Mouse (Mus musculus): ENCODE measurements around the gene Lsm12. TPM values are rescaled to one million over a fixed set of nuclear protein-coding genes. Genes with fewer than 3 reads are reported as not detected.
A peak's percentile ranks its signal among the peaks of the same experiment; 100 is the strongest.

Gene Lsm12
- polyA plus RNA-seq (2015; fragmentation: Nextera tagmentation; extraction: Ambion mirVana): 111 and 118 TPM in 2 replicates

DNA sequence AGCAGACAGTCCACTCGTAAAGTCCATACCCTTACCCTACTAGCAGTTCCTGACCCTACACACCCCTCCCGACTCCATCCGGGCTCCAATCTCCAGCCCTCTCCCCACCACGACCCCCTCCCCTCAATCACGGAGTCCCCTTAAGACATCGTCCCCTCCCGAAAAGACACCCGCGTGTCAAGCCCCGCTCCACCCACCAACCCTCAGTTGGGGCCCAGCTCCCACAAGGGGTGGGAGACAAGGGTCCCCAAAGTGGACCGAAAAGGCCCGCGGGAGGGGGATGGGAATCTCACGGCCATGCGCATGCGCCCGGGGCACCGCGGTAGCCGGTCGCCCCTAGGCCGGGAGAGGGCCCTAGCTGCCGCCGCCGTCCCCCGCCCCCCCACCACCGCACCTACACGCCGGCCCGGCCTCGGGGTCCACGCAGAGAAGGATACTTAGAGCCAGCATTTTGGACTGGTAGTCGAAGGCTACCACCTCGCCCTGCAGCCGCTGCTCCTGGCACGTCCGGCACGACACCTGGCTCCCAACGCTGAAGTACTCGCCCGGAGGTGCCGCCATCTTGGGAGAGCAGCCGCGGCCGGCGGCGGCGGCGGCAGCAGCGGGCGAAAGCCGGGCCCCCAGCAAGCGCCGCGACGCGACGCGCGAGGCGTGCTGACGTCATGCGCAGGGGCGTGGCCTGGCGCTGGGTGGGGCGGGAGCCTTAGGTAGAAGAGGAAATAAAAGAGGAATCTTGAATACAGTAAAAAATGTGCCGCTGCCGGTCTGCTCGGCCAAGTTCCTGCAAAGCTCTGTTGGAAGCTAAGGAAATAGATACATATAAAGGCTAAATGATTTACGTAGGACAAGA is at the start of gene Lsm12:
Lsm12 (minus strand) TSS at position 651 of the 850 bp plus-strand sequence.
- peak within 1 kb of the TSS; percentile 73 for H3K4me2 ChIP-seq
- peak within 1 kb of the TSS; percentile 98 for H3K27ac ChIP-seq
- peak; percentile 85 for ATAC-seq (replicated peaks)
- H3K9ac ChIP-seq: peak within 1 kb of the TSS; percentile 95
- peaks cover 32% of the 10 kb centered on the region for H3K4me1 ChIP-seq
- no peaks in the 10 kb centered on the region for H3K27me3 ChIP-seq (replicated peaks)
- peaks cover 6% of the 10 kb centered on the region; the same call in 1 of the 2 replicates for H3K36me3 ChIP-seq (replicated peaks)
- no peaks in the 10 kb centered on the region for H3K9me3 ChIP-seq
- H3K4me3 ChIP-seq: peak within 1 kb of the TSS; percentile 86
- under 1% methylated on average over 69 of the region's 70 CpGs for WGBS

GRCm38 (mm10) chr11:102230006-102230741 is 45.1 kb upstream of the Lsm12 start, which contains the start of gene Hdac5:
TSS of gene Hdac5 (minus strand) at chr11:102230166.
- peak within 1 kb of the TSS; percentile 72 for H3K4me2 ChIP-seq
- under 1% methylated on average over 49 of the region's 49 CpGs for WGBS
- H3K4me1 ChIP-seq: peaks cover 45% of the 10 kb centered on the region
- no peaks in the 10 kb centered on the region for H3K36me3 ChIP-seq (replicated peaks)
- H3K4me3 ChIP-seq: peak within 1 kb of the TSS; percentile 80
- peak within 1 kb of the TSS; percentile 84 for H3K9ac ChIP-seq
- ATAC-seq (replicated peaks): peak; percentile 88
- H3K9me3 ChIP-seq: no peaks in the 10 kb centered on the region
- peak within 1 kb of the TSS; percentile 95 for H3K27ac ChIP-seq
- no peaks in the 10 kb centered on the region for H3K27me3 ChIP-seq (replicated peaks)

GRCm38 (mm10) chr11:102229331-102229953 is 44.3 kb upstream of the Lsm12 start:
- Histone ChIP-seq H3K4me2 (peak overlapping the region; percentile 72), H3K4me3 (peak overlapping the region; percentile 80), H3K9me3 (no peaks in the 10 kb centered on the region), H3K27me3 (replicated peaks) (no peaks in the 10 kb centered on the region), H3K9ac (peak overlapping the region; percentile 84), H3K4me1 (peaks cover 53% of the 10 kb centered on the region), H3K27ac (peak overlapping the region; percentile 95), H3K36me3 (replicated peaks) (no peaks in the 10 kb centered on the region)
- under 1% methylated on average over 34 of the region's 47 CpGs for WGBS
- peak; percentile 28 for ATAC-seq (replicated peaks)

GRCm38 (mm10) chr11:102228646-102229268 is 43.7 kb upstream of the Lsm12 start:
- H3K4me3 ChIP-seq: peak overlapping the region; percentile 80
- H3K4me2 ChIP-seq: peak overlapping the region; percentile 72
- peak overlapping the region; percentile 95 for H3K27ac ChIP-seq
- ATAC-seq (replicated peaks): no peak
- peaks cover 58% of the 10 kb centered on the region for H3K4me1 ChIP-seq
- H3K36me3 ChIP-seq (replicated peaks): no peaks in the 10 kb centered on the region
- H3K9me3 ChIP-seq: no peaks in the 10 kb centered on the region
- H3K27me3 ChIP-seq (replicated peaks): no peaks in the 10 kb centered on the region
- peak overlapping the region; percentile 84 for H3K9ac ChIP-seq
- WGBS: 7% methylated on average over 7 of the region's 7 CpGs

DNA sequence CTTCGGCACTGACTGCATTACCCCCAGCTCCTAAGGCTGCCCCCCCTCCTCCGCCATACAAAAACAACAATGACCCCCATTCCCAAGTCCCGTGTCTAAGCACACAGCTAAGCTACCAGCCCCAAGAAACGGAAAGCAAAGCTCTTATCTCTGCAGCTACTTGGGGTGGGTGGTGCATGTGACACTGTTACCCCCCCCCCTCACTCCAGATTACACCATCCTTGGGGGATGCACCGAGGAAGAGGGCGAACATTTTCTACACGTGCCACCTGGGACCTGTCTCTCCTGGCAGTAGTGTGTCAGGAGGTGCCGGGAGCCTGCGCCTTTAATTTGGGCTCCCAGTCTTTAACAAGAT is 43.1 kb upstream of the Lsm12 start:
- no peaks in the 10 kb centered on the region for H3K27me3 ChIP-seq (replicated peaks)
- WGBS: 5% methylated on average over 9 of the region's 9 CpGs
- 0 out of 2 replicates have a peak, but pooled peaks have one; percentile 2 for ATAC-seq (replicated peaks)
- no peaks in the 10 kb centered on the region for H3K9me3 ChIP-seq
- peak overlapping the region; percentile 72 for H3K4me2 ChIP-seq
- peak overlapping the region; percentile 84 for H3K9ac ChIP-seq
- peak overlapping the region; percentile 80 for H3K4me3 ChIP-seq
- no peaks in the 10 kb centered on the region for H3K36me3 ChIP-seq (replicated peaks)
- H3K27ac ChIP-seq: peak overlapping the region; percentile 95
- peaks cover 64% of the 10 kb centered on the region for H3K4me1 ChIP-seq

GRCm38 (mm10) chr11:102227270-102228190 is 42.4 kb upstream of the Lsm12 start:
- Histone ChIP-seq H3K27me3 (replicated peaks) (no peaks in the 10 kb centered on the region), H3K4me2 (peak overlapping the region; percentile 72), H3K36me3 (replicated peaks) (no peaks in the 10 kb centered on the region), H3K4me3 (peak overlapping the region; percentile 80), H3K9me3 (no peaks in the 10 kb centered on the region), H3K27ac (peak overlapping the region; percentile 95), H3K9ac (peak overlapping the region; percentile 84), H3K4me1 (peaks cover 65% of the 10 kb centered on the region)
- WGBS: 4% methylated on average over 12 of the region's 12 CpGs
- 0 out of 2 replicates have a peak, but pooled peaks have one; percentile 10 for ATAC-seq (replicated peaks)

- no peaks in the 10 kb centered on the region for H3K9me3 ChIP-seq
- no peaks in the 10 kb centered on the region for H3K27me3 ChIP-seq (replicated peaks)
- H3K4me1 ChIP-seq: peaks cover 70% of the 10 kb centered on the region
- H3K9ac ChIP-seq: no peak overlapping the region
- 55% methylated on average over 12 of the region's 12 CpGs for WGBS
- ATAC-seq (replicated peaks): no peak
- peak overlapping the region; percentile 95; the same call in 1 of the 2 replicates for H3K27ac ChIP-seq
- H3K4me2 ChIP-seq: peak overlapping the region; percentile 72
- peaks cover 3% of the 10 kb centered on the region; the same call in 1 of the 2 replicates for H3K36me3 ChIP-seq (replicated peaks)
- peak overlapping the region; percentile 80; the same call in 1 of the 2 replicates for H3K4me3 ChIP-seq
Measured at GRCm38 (mm10) chr11:102226067-102226978, 41.2 kb upstream of the Lsm12 start.

- Histone ChIP-seq H3K27me3 (replicated peaks) (no peaks in the 10 kb centered on the region), H3K36me3 (replicated peaks) (peaks cover 3% of the 10 kb centered on the region; the same call in 1 of the 2 replicates), H3K4me3 (no peak overlapping the region), H3K9me3 (no peaks in the 10 kb centered on the region), H3K9ac (peak overlapping the region; percentile 9; the same call in 1 of the 2 replicates), H3K27ac (no peak overlapping the region), H3K4me2 (peak overlapping the region; percentile 34; the same call in 1 of the 2 replicates), H3K4me1 (peaks cover 66% of the 10 kb centered on the region)
- 76% methylated on average over 5 of the region's 5 CpGs for WGBS
- no peak for ATAC-seq (replicated peaks)
Measured at GRCm38 (mm10) chr11:102225221-102225620, 40.1 kb upstream of the Lsm12 start.

DNA sequence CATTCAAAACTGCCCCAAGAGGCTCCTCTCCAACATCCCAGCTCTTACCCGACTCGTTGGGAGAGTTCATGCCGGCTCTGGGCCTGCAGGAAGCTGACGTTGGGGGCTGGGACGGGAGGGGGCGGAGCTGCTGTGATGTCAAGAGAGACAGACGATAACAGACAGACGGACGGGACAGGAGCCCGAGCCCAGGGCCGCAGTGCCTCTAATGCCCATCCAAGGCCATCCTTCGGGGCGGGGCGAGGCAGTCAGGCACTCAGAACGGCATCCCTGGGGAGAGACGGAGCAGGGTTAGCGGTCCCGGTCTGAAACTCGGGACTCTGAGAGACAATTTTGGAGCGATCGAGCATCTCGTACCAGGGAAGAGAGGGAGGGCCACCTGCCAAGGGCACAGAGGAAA is 39.6 kb upstream of the Lsm12 start:
- no peak for ATAC-seq (replicated peaks)
- peaks cover 3% of the 10 kb centered on the region; the same call in 1 of the 2 replicates for H3K36me3 ChIP-seq (replicated peaks)
- 7% methylated on average over 22 of the region's 22 CpGs for WGBS
- peak overlapping the region; percentile 34 for H3K4me2 ChIP-seq
- no peak overlapping the region for H3K4me3 ChIP-seq
- H3K9ac ChIP-seq: peak overlapping the region; percentile 9; the same call in 1 of the 2 replicates
- peaks cover 67% of the 10 kb centered on the region for H3K4me1 ChIP-seq
- no peaks in the 10 kb centered on the region for H3K27me3 ChIP-seq (replicated peaks)
- H3K9me3 ChIP-seq: no peaks in the 10 kb centered on the region
- no peak overlapping the region for H3K27ac ChIP-seq

GRCm38 (mm10) chr11:102223166-102223565 is 38.1 kb upstream of the Lsm12 start:
- Histone ChIP-seq H3K4me1 (peaks cover 71% of the 10 kb centered on the region), H3K27me3 (replicated peaks) (no peaks in the 10 kb centered on the region), H3K27ac (no peak overlapping the region), H3K4me2 (no peak overlapping the region), H3K36me3 (replicated peaks) (peaks cover 3% of the 10 kb centered on the region; the same call in 1 of the 2 replicates), H3K4me3 (no peak overlapping the region), H3K9ac (no peak overlapping the region), H3K9me3 (no peaks in the 10 kb centered on the region)
- WGBS: 51% methylated on average over 6 of the region's 6 CpGs
- no peak for ATAC-seq (replicated peaks)

Measured in midbrain, embryonic 15.5 days (tissue).